Mouse (Mus musculus) embryonic fibroblast, embryonic 13.5 days (primary cell): Measurements from ENCODE around the gene Mad2l1bp. TPM values are rescaled to one million over a fixed set of nuclear protein-coding genes. Genes with fewer than 3 reads are reported as not detected.

Source experiments
- H3K27ac ChIP-seq: 2 replicates; pipeline ENCODE4 v1.5.1; 2012; ENCODE audit warnings: low read length, control low read depth, inconsistent platforms; ENCODE audit not compliant: insufficient read depth
- H3K4me1 ChIP-seq: 2 replicates; pipeline ENCODE4 v1.6.1; 2011; ENCODE audit warnings: low read length; ENCODE audit not compliant: control insufficient read depth, insufficient read depth
- H3K4me3 ChIP-seq: 2 replicates; pipeline ENCODE4 v1.5.1; 2011; ENCODE audit warnings: mild to moderate bottlenecking, control low read depth, low read length; ENCODE audit not compliant: insufficient read depth
- CTCF ChIP-seq: IDR thresholded peaks from 2 replicates; pipeline ENCODE4 v1.5.1; 2011; ENCODE audit warnings: mild to moderate bottlenecking, control low read depth, low read length, moderate library complexity, borderline replicate concordance; ENCODE audit not compliant: insufficient read depth
- POLR2A ChIP-seq: IDR thresholded peaks from 2 replicates; pipeline ENCODE4 v1.6.1; 2011; ENCODE audit warnings: low read depth, mild to moderate bottlenecking, control low read depth, low read length, moderate library complexity
- polyA plus RNA-seq: library from polyadenylated mRNA; stranded (reverse); fragments of >200 nt; gene quantifications from 2 replicates; pipeline ENCODE4 v1.2.4, GENCODE M21; 2011; ENCODE audit warnings: low read depth; ENCODE audit not compliant: missing spikeins, insufficient read length

The Mad2l1bp gene
- polyA plus RNA-seq, 1 experiment: 14.5 TPM

GRCm38 (mm10) chr17:46166270-46166669 lies 12.9 kb upstream of the Mad2l1bp start:
- H3K4me3 ChIP-seq: no peak overlapping the region
- H3K27ac ChIP-seq: no peak overlapping the region
- H3K4me1 ChIP-seq: no peaks in the 10 kb centered on the region
- TF ChIP-seq POLR2A: no peak
- TF ChIP-seq CTCF: no peak

- TF ChIP-seq POLR2A (no peak), CTCF (no peak)
- Histone ChIP-seq H3K4me1 (no peaks in the 10 kb centered on the region), H3K4me3 (no peak overlapping the region), H3K27ac (no peak overlapping the region)
These were observed 12.1 kb upstream of the Mad2l1bp start for GRCm38 (mm10) chr17:46165460-46165859.

GRCm38 (mm10) chr17:46164791-46165190 lies 11.4 kb upstream of the Mad2l1bp start:
- H3K27ac ChIP-seq: no peak overlapping the region
- H3K4me3 ChIP-seq: no peak overlapping the region
- TF ChIP-seq CTCF (no peak), POLR2A (no peak)

GRCm38 (mm10) chr17:46164301-46164700 lies 10.9 kb upstream of the Mad2l1bp start:
- TF ChIP-seq CTCF (no peak), POLR2A (no peak)
- no peak overlapping the region for H3K27ac ChIP-seq
- no peak overlapping the region for H3K4me3 ChIP-seq
- no peaks in the 10 kb centered on the region for H3K4me1 ChIP-seq

More at GRCm38 (mm10) chr17:46164791-46165190, 11.4 kb upstream of the Mad2l1bp start:
- no peaks in the 10 kb centered on the region for H3K4me1 ChIP-seq

GRCm38 (mm10) chr17:46162951-46163421 lies 9.6 kb upstream of the Mad2l1bp start:
- no peak for TF ChIP-seq CTCF
- TF ChIP-seq POLR2A: no peak
- H3K27ac ChIP-seq: 0 out of 2 replicates have a peak overlapping the region, but pooled peaks have one; percentile 19
- no peak overlapping the region for H3K4me3 ChIP-seq
- no peaks in the 10 kb centered on the region for H3K4me1 ChIP-seq

- Histone ChIP-seq H3K4me3 (no peak overlapping the region), H3K27ac (no peak overlapping the region), H3K4me1 (no peaks in the 10 kb centered on the region)
- no peak for TF ChIP-seq POLR2A
- TF ChIP-seq CTCF: no peak
These were observed 9.2 kb upstream of the Mad2l1bp start for GRCm38 (mm10) chr17:46162551-46162950.

GRCm38 (mm10) chr17:46161710-46162109 lies 8.4 kb upstream of the Mad2l1bp start:
- Histone ChIP-seq H3K4me1 (no peaks in the 10 kb centered on the region), H3K4me3 (peak overlapping the region; percentile 90), H3K27ac (peak overlapping the region; percentile 15; the same call in 1 of the 2 replicates)
- no peak for TF ChIP-seq CTCF
- TF ChIP-seq POLR2A: no peak

GRCm38 (mm10) chr17:46161179-46161578 lies 7.8 kb upstream of the Mad2l1bp start:
- Histone ChIP-seq H3K4me3 (peak overlapping the region; percentile 90), H3K27ac (peak overlapping the region; percentile 15; the same call in 1 of the 2 replicates), H3K4me1 (no peaks in the 10 kb centered on the region)
- TF ChIP-seq CTCF: no peak
- no peak for TF ChIP-seq POLR2A

GRCm38 (mm10) chr17:46160686-46161085 lies 7.3 kb upstream of the Mad2l1bp start, which contains the start of gene Gtpbp2:
TSS of gene Gtpbp2 (plus strand) at chr17:46161032.
- TF ChIP-seq POLR2A (no peak; the same call in 1 of the 2 replicates), CTCF (no peak)
- no peaks in the 10 kb centered on the region for H3K4me1 ChIP-seq

GRCm38 (mm10) chr17:46160090-46160662 lies 6.8 kb upstream of the Mad2l1bp start:
- Histone ChIP-seq H3K4me1 (no peaks in the 10 kb centered on the region), H3K27ac (peak overlapping the region; percentile 75), H3K4me3 (peak overlapping the region; percentile 64)
- TF ChIP-seq POLR2A (peak; percentile 75), CTCF (no peak)

More at GRCm38 (mm10) chr17:46160686-46161085, 7.3 kb upstream of the Mad2l1bp start, which contains the start of gene Gtpbp2:
- peak within 1 kb of the TSS; percentile 75 for H3K27ac ChIP-seq
- H3K4me3 ChIP-seq: peak within 1 kb of the TSS; percentile 90
